Mouse (Mus musculus): ENCODE measurements around the gene Gxylt1.

- TF ChIP-seq CTCF (conservative IDR thresholded peaks at IDR 0.05; ENCODE audit: low read length) (no peak), POU5F1 (IDR thresholded peaks at IDR 0.05; ENCODE audit: borderline replicate concordance, low read length) (no peak)
Observed at GRCm38 (mm10) chr15:93262274-93262673, 12.7 kb downstream of the Gxylt1 start.

All from E14TG2a.4 (cell line).